Mouse (Mus musculus) cerebellum, adult (tissue): Measurements from ENCODE around the gene Eif5b.
A peak's percentile ranks its signal among the peaks of the same experiment; 100 is the strongest.
"Not testable (repeated sequence)": the region's sequence is repeated elsewhere in the genome, so short reads cannot be mapped to it uniquely, and the experiment has no call there.

Source experiments
- ATAC-seq: cut with Nextera tagmentation; 2 replicates; pipeline ENCODE4 v1.9.2; 2017; ENCODE audit warnings: mild to moderate bottlenecking, moderate library complexity, mixed read lengths; ENCODE audit not compliant: insufficient number of reproducible peaks, low FRiP score, low TSS enrichment

Gene Eif5b

GRCm38 (mm10) chr1:37997867-37998266 is at the start of gene Eif5b, which contains the start of gene Txndc9:
Eif5b (plus strand) TSS chr1:37998010.
Txndc9 (minus strand) TSS chr1:37997893.
- ATAC-seq: peak; percentile 92

- ATAC-seq: no peak
Measured at GRCm38 (mm10) chr1:37948906-37949305, 48.9 kb upstream of the Eif5b start.

GRCm38 (mm10) chr1:37954786-37955185 is 43.0 kb upstream of the Eif5b start:
- no peak for ATAC-seq

GRCm38 (mm10) chr1:37955251-37955650 is 42.6 kb upstream of the Eif5b start:
- no peak for ATAC-seq

- no peak for ATAC-seq
Measured at GRCm38 (mm10) chr1:37956690-37957431, 40.9 kb upstream of the Eif5b start.

- ATAC-seq: no peak
Measured at GRCm38 (mm10) chr1:37957659-37958058, 40.2 kb upstream of the Eif5b start, which contains the start of gene Lyg1. Lyg1 (minus strand) TSS chr1:37957759.

GRCm38 (mm10) chr1:37958516-37958915 is 39.3 kb upstream of the Eif5b start:
- no peak for ATAC-seq

- no peak for ATAC-seq
Measured at GRCm38 (mm10) chr1:37959486-37959885, 38.3 kb upstream of the Eif5b start.

- ATAC-seq: no peak
Measured at GRCm38 (mm10) chr1:37965571-37965970, 32.2 kb upstream of the Eif5b start.

GRCm38 (mm10) chr1:37968746-37969145 is 29.1 kb upstream of the Eif5b start:
- no peak for ATAC-seq

- no peak for ATAC-seq
Measured at GRCm38 (mm10) chr1:37971520-37971919, 26.3 kb upstream of the Eif5b start.

GRCm38 (mm10) chr1:37976666-37977065 is 21.1 kb upstream of the Eif5b start:
- not testable (repeated sequence) for ATAC-seq

- ATAC-seq: no peak
Measured at GRCm38 (mm10) chr1:37977303-37977702, 20.5 kb upstream of the Eif5b start.

GRCm38 (mm10) chr1:37984326-37984725 is 13.5 kb upstream of the Eif5b start:
- no peak for ATAC-seq

- ATAC-seq: no peak
Measured at GRCm38 (mm10) chr1:37985764-37986323, 12.0 kb upstream of the Eif5b start.

- no peak for ATAC-seq
Measured at GRCm38 (mm10) chr1:37987856-37988255, 10.0 kb upstream of the Eif5b start.

- no peak for ATAC-seq
Measured at GRCm38 (mm10) chr1:37996226-37996625, 1.6 kb upstream of the Eif5b start.

- peak; percentile 94 for ATAC-seq
Measured at GRCm38 (mm10) chr1:37996877-37997484, 829 bp upstream of the Eif5b start.

- ATAC-seq: no peak; the same call in none of the 2 replicates
Measured at GRCm38 (mm10) chr1:37998371-37999199, 775 bp downstream of the Eif5b start.

GRCm38 (mm10) chr1:37999552-37999951 is 1.7 kb downstream of the Eif5b start:
- ATAC-seq: no peak

- no peak for ATAC-seq
Measured at GRCm38 (mm10) chr1:38000844-38001243, 3.0 kb downstream of the Eif5b start.
